Mouse (Mus musculus): ENCODE measurements around the gene Nwd1. TPM values are rescaled to one million over a fixed set of nuclear protein-coding genes. Genes with fewer than 3 reads are reported as not detected.

Nwd1 gene
- total RNA-seq, 2 experiments from 2014 or later = 0.97 to 0.98 TPM

DNA sequence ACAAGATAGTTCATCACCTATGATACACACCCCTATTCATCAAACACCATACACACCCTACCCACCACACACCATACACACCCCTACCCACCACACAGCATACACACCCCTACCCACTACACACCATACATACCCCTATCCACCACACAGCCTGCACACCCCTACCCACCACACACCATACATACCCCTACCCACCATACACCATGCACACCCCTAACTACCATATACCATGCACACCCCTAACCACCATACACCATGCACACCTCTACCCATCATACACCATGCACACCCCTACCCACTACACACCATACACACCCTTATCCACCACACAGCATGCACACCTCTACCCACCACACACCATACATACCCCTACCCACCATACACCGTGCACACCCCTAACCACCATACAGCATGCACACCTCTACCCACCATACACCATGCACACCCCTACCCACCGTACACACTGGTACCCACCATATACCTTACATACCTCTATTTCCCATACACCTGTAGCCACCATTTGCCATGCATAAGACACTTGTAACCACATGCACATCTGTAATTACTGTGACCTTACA, 51.9 kb downstream of the Nwd1 start:
- no peak for DNase-seq (ENCODE audit: low spot score)

DNA sequence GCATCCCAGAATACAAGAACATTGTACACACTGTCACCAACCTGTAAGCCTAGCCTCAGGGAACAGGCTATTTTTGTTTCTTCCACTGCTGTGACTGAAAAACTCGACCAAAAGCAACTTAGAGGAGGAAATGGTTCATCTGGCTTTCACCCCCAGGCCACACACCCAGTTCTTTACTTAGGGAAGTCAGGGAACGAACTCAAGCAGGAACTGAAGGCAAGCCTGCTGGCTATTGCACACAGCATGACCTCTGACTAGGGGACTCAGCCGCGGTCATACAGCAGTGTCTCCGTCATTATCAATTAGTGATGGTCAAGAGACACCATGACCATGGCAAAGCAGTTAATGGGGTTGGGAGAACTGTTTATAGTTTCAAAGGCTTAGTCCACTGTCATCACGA, 66.1 kb downstream of the Nwd1 start:
- DNase-seq (ENCODE audit: low spot score) = no peak

DNA sequence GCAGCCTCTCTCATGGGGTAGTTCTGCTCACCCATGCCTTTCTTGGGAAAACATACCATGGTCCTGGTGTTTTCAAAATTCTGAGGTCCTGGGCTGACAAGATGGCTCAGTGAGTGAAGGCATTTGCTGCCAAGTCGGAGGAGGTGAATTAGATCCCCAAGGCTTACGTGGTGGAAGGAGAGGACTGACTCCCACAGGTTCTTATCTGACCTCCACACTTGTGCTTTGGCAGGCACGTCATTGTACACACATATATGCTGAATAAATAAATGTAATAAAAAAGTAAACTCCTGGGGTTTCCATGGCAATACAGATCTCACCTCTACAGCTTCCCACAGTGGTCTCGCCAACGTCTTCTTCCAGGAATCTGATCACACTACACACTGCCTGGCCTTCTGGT, 70.1 kb downstream of the Nwd1 start:
- no peak for DNase-seq (ENCODE audit: low spot score)

DNA sequence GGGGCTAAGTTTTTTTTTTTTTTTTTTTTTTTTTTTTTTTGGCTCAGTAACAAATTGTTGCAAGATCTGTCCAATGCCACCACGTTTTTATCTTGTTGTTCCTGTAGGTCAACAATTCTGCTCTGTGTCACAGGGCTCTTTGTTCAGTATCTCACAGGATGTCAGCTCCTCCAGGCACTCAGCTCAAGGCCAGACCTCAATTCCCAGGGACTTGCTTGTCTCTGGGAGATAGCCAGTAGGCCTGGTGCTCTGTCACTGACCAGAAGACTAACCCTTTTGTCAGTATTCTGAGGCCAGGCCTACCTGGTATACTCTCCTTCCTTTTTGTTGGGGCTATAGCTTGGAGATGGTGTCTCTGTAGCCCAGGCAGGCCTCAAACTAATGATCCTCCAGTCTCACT, 74.0 kb downstream of the Nwd1 start:
- no peak for DNase-seq (ENCODE audit: low spot score)

DNA sequence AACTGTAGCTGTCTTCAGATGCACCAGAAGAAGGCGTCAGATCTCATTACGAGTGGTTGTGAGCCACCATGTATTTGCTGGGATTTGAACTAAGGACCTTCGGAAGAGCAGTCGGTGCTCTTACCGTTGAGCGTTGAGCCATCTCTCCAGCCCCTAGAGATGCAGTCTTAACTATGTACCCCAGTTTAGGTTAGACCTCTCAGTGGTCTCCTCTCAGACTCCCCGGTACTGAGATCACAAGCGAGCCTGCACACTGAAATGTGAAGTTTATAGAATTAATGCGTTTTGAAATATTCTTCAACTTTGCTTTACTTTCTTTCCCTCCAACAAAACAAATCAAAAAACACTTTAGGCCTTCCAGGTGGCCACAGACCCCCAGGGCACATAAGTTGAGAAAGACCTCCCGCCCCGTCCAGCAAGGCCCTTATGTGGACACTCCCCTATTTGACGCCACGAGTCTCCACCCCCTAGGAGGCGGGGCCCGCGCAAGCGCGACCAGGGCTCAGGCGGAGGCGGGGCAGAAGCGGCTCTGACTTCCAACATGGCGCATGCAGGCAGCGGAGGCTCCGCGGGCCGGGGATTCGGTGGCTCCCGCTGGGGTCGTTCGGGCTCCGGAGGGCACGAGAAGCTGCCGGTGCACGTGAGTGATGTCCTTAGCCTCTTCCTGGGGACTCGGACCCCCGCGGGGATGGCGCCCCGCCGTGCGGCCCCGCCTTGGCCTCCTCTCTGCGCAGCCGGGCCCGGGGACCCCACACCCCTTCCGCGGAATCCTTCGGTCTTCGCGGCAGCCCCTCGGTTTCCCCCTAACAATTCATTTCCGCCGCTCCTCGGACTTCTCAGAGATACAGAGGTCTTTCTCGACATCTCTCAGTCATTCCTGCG, 76.5 kb downstream of the Nwd1 start, which contains the start of gene Sin3b:
Sin3b (plus strand) TSS at position 517 of the 882 bp plus-strand sequence.
- peak; percentile 97 for DNase-seq (ENCODE audit: low spot score)

DNA sequence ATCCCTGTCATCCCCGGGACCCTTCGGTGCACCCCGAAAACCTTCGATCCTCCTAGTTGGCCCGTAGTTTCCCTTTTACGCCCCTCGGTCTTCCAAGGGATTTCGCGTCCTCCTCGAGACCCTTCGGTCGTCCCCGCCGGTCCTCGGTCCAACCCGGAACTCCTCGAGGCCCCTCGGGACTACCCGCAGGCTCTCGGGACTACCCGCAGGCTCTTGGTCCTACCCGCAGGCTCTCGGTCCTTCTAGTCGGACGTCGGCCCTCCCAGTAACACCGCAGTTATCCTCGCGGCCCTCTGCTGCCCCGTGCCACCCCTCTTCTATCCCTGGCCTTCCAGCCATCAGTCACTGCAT, 77.1 kb downstream of the Nwd1 start:
- DNase-seq (ENCODE audit: low spot score) = peak; percentile 6

DNA sequence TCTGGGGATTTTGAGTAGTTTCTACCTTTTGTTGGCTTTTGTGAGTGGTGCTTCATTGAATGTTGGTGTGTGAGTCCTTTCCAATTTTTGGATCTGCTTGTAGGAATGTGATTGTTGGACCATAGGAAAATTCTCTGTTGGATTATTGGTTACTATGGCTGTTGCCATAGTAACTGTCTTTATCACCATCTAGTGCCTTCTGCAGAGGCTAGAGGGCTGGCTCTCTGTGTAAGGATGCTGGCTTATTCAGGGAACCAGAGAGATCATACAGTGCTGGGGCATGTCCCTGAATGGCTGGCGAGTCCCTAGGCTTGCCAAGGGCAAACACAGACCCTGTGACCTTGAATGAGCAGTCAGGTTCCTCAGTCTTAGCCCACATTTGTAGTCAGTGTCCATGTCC, 82.1 kb downstream of the Nwd1 start:
- DNase-seq (ENCODE audit: low spot score) = no peak

DNA sequence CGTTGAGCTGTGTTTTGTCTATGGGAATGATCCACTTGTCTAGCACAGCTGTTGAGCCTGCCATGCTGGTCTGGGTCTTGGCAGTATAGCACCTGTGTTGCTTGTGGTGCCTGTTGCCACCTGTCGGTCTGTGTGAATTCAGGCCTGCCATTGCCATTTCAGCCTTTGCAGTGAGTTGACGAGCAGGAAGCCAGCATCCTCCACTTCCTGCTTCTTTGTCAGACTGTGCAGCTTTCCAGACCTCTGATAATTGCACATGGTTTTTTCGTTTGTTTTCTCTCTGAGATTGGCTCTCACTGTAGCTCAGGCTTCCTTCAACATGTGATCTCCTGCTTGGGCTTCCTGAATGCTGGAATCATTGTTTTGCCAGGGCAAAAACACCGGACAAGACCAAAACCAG, 88.5 kb downstream of the Nwd1 start:
- no peak for DNase-seq (ENCODE audit: low spot score)

DNA sequence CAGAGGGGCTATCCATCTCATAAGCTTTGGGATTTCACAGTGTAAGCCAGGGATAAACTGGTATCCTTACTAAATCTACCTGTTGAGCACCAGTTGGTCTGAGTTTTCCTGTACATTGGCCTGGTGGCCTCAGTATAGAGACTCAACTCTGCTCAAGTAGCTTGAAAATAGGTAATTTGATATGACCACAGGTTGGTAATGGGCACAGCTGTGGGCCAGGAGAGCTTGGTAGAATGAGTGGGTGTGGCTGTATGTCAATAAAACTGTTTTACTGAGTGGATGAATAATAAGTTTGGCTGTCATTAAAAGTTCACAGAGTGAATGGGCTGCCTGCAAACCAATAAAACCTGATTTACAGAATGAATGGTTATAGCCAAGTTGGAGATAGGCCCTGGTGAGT, 90.4 kb downstream of the Nwd1 start:
- no peak for DNase-seq (ENCODE audit: low spot score)

DNA sequence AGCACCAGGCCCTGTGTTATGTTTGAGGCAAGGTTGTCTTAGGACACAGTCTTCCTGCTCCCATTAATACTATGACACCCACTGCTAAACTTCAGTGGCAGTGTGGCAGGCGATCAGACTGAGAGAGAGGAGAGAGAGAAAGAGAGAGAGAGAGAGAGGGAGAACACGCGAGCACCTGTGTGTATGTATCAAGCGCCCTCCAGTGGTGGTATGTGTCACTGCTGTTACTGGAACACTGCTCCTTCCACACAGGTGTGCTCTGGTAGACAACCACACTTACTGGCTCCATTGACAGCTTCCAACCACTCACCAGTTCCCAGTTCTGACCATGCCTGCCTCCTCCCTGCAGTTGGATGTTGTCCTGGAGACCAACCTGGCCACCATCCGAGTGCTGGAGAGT, 99.5 kb downstream of the Nwd1 start:
- peak; percentile 33 for DNase-seq (ENCODE audit: low spot score)

DNA sequence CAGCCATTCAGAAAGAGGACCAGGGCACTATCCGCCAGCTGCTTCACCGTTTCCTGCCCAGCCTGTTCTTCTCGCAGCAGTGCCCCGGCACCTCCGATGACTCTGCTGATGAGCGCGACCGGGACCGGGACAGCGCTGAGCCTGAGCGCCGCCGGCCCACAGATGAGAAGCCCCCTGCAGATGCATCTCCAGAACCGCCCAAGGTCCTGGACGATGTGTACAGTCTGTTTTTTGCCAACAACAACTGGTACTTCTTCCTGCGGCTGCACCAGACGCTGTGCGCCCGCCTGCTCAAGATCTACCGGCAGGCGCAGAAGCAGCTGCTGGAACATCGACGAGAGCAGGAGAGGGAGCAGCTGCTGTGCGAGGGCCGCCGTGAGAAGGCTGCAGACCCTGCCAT, 103.3 kb downstream of the Nwd1 start:
- no peak for DNase-seq (ENCODE audit: low spot score)

DNA sequence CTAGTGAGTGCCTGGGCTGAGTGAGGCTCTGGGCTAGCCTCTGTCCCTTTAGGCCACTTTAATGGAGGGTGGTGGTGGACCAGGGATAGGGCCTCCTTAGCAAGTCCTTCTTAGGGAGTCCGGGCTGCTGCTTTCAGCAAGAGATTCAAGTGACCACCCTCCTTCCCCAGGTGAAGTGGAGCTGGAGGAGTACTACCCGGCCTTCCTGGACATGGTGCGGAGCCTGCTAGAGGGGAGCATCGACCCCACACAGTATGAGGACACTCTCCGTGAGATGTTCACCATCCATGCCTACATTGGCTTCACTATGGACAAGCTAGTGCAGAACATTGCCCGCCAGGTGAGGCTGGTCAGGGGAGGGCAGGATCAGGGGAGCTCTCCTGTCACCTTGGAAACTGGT, 103.8 kb downstream of the Nwd1 start:
- no peak for DNase-seq (ENCODE audit: low spot score)

DNA sequence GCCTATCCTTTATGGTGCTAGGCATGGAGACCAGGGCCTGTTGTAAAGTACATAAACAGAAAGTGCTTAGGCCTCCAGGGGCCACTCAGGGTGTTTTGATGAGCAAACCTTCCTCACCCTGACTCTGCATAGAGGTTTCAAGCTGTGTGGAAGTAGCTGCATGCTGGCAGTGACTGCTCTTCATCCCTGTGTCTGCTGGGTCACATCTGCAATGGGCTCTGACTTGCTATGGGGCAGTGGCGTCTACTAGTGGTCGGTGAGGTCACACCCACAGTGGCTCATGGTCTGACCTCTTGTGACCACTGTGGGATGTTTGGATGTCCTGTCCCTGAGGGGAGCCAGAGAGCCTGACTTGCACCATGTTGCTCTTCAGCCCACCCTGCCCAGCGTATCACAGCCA, 104.6 kb downstream of the Nwd1 start:
- no peak for DNase-seq (ENCODE audit: low spot score)

DNA sequence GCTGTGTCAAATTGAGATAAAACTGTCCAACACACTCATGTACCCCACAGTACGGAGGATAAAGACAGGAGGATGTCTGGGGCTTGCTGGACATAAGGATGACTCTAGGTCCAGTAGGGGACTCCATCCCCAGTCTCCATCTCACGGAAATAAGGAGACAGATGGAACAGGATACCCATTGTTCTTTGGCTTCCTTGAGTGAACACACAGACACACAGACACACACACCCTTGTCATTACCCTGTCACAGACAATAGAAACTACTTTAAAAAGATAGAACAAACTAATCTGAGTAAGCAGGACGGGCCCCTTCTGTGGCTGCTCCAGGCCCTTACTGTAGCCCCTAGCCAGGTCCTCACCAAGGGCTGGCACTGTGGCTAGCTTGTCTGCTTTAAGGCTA, 105.8 kb downstream of the Nwd1 start:
- DNase-seq (ENCODE audit: low spot score) = no peak

DNA sequence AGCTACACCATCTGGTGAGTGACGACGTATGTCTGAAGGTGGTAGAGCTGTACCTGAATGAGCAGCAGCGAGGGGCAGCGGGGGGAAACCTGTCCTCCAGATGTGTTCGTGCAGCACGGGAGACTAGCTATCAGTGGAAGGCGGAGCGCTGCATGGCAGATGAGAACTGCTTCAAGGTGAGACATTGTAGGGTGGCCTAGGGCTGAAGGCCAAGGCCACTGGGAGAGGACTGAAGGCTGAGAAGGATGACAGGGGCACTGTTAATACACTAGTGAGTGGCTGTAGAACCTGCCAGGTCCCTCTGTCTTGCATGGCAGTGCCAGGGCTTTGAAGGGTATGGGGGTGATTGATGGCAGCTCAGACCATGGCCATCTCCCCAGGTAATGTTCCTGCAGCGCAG, 106.7 kb downstream of the Nwd1 start:
- no peak for DNase-seq (ENCODE audit: low spot score)

DNA sequence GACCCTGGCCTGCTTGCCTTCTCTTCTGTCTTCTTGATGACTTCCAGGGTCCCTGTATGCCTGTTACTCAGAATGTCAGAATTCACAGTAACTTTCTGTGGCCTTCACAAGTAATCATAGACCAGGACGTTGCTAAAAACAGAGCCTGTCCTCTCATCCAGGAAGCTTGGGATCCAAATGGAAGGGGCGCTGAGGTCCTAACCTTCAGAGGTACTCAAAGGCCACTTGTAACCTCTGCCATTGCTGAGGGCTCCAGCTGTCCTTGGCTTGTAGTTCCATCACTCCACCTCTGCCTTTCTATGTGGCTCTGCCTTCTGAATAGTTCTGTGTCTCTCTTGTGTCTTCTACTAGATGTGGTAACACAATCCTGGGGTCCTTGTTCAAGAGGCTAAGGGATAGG, 107.3 kb downstream of the Nwd1 start:
- no peak for DNase-seq (ENCODE audit: low spot score)

DNA sequence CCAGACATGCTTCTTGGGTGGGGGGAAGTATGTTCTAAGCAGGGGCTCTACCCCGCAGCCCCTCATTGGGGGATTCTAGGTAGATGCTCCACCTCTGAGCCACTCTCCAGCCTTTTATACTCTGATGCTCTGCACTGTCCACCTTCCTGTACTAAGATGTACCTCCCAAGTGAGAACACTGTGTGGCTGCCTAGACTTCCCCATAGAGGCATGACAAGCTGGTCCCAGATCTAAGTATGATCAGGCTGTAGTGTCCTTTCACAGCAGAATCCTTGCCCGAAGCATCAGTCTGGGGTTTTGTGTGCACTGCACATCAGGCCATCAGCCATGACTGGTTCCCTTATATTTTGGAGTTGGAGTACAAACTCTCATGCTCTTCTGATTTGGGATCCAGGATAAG, 109.5 kb downstream of the Nwd1 start:
- DNase-seq (ENCODE audit: low spot score) = no peak

DNA sequence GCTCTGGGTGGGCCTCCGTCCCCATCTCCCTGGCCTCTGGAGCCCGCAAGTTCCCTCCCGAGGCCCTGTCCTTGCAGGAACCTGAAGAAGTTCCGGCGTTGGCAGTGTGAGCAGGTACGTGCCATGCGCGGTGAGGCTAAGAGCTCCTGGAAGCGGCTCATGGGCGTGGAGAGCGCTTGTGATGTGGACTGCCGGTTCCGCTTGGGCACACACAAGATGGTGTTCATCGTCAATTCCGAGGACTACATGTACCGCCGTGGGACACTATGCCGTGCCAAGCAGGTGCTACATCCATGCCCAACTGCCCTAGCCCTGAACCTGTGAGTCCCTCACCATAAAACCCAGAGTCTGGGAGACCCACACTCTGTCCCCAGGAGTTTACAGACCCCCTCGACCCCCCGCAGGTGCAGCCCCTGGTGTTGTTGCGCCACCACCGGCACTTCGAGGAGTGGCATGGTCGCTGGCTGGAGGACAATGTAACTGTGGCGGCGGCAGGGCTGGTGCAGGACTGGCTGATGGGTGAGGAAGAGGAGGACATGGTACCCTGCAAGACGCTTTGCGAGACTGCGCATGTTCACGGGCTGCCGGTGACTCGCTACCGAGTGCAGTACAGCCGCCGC, 110.4 kb downstream of the Nwd1 start:
- no peak for DNase-seq (ENCODE audit: low spot score)

DNA sequence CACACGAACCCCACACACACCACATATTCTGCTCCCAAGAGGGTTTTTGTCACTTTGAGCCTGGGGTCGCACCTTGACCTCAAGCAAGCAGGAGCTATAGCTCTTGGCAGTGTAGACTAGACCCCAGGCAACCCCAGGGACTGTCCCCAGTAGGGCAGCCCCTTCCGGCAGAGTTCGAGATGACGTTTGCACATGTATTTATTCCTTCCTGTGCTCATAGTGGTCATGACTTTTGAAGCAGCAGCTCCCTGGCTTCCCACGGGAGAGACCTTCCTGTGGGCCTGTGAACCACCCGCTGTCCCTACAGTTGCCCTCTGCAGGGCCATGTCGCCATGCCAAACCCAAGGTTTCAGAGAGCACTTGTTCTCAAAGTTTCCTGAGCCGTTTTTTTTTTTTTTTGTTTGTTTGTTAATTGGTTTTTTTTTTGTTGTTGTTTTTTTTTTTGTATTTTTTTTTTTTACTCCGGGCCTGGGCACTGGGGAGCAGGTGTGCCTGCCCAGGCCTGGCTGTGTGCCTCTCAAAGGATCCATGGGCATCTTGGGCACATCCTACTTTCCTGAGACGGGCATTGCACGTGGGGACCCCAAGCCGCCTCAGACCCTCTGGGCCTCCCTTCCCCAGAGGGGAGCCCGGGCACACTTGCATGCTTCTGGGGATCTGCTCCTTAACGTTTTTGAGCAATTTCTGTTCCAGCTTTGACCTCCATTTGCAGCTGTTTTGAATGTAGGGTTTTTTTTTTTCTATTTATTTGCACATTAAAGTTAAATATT, 111.1 kb downstream of the Nwd1 start:
- no peak for DNase-seq (ENCODE audit: low spot score)

DNA sequence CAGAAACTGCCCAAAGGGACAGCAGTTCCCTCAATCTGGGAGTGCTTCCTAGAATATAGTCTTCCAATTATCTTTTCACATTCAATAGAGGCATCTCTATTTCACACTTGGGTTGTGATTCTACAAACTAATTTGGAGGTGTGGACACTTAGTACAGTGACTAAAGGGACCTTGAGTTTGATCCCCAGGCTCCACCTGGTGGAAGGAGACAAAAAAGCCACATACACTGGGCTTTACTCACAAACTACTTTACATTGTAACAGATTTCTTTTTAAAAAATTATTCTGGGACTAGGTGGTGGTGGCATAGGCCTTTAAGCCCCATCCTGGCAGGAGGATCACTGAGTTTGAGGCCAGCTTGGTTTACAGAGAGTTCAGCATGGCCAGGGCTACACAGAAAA, 111.8 kb downstream of the Nwd1 start:
- DNase-seq (ENCODE audit: low spot score) = no peak

DNA sequence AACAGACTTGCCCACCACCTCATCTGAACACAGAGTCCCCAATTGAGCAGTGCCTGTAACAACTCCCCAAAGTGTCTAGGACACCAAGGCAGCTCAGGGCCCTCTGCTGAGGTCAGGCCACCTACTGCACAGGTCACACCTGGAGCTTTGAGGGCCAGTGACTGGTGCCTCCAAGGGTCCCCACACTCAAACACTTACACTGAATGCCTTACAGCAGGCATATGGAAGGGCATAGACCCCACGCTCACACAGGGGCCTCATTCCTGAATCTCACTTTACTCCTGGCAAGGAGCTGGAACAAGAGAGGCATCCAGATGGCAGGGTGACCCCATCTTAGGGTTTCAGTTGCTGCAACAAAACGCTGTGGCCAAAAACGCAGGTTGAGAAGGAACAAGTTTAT, 113.7 kb downstream of the Nwd1 start:
- DNase-seq (ENCODE audit: low spot score) = no peak

Measured in gastrocnemius, adult 18-20 months (tissue).